Comparison of ENCODE assay signal across 7 mouse cellular contexts in the genomic region with DNA sequence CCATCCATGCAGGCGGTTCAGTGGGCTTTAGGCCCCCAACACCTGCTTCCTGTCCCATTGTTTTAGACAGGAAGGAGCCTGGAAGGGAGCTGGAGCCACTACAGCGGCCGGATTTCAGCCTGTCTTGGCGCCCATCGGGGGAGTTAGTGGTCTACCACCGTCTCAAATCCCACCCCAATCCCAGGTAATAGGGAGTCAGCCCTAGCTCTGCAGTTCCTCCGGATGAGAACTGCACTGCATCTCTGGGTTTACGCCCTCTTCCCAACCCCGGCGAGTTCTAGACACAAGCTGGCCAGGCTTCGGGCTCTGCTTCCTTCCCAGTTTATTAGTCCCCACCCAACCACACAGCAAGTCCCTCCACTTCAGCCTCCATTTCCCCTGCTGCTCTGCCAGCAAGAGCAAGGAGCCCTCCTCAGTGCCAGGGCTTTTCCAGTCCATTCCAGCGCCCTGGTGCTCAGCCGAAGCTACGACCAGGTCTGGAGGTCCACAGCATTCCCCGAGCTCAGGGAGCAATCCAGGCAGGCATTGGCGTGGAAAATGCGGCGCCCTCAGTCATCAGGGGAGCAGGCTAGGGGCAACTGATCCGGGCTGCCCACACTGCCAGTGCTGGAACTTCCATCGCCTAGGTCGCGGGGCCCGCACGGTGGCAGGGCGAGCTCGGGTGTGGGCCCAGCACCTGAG. TPM values are rescaled to one million over a fixed set of nuclear protein-coding genes. Genes with fewer than 3 reads are reported as not detected.
A peak's percentile ranks its signal among the peaks of the same experiment; 100 is the strongest.
DNase-seq lines count a peak whose midpoint lies in the region; ATAC-seq and TF ChIP-seq lines count a peak whose summit lies in the region.

No protein-coding gene starts in this region.

- H3K4me3 ChIP-seq in bone marrow, adult 2 months (replicated peaks; ENCODE audit: control insufficient read depth, low read depth, low read length) = peak overlapping the region; percentile 61
- peak overlapping the region; percentile 82 for H3K4me3 ChIP-seq in embryonic facial prominence, embryonic 14.5 days (ENCODE audit: low read depth, low read length)
- H3K4me3 ChIP-seq in hindbrain, embryonic 10.5 days = peak overlapping the region; percentile 92
- peak overlapping the region; percentile 87 for H3K4me3 ChIP-seq in liver, adult 2 months (ENCODE audit: insufficient read depth, low read depth, low read length)

- no peak for TF ChIP-seq CTCF in bone marrow, adult 2 months (IDR thresholded peaks at IDR 0.05; ENCODE audit: control insufficient read depth, insufficient read depth, low read length)
- no peak for TF ChIP-seq CTCF in liver, adult 2 months (IDR thresholded peaks at IDR 0.05; ENCODE audit: low read depth, low read length)

- peaks cover 9% of the 10 kb centered on the region for H3K36me3 ChIP-seq in embryonic facial prominence, embryonic 14.5 days (ENCODE audit: control insufficient read depth, insufficient read depth, low read length)
- H3K36me3 ChIP-seq in hindbrain, embryonic 10.5 days = peaks cover 16% of the 10 kb centered on the region
- H3K36me3 ChIP-seq in liver, adult 2 months (ENCODE audit: control insufficient read depth, insufficient read depth, low read length) = no peaks in the 10 kb centered on the region

- H3K79me2 ChIP-seq in liver, adult 2 months (ENCODE audit: control insufficient read depth, insufficient read depth, low read length) = peaks cover 15% of the 10 kb centered on the region; the same call in 1 of the 2 replicates

- peak; percentile 29 for DNase-seq in embryonic facial prominence, embryonic 14.5 days (ENCODE audit: low spot score)
- DNase-seq in hindbrain, embryonic 10.5 days (ENCODE audit: low spot score) = no peak
- DNase-seq in liver, adult 2 months (ENCODE audit: extremely low read depth, low read depth, low spot score) = no peak
- DNase-seq in neural tube, embryonic 10.5 days (ENCODE audit: extremely low spot score, low spot score) = peak; percentile 24
- DNase-seq in cerebellum, adult 18-20 months = no peak
- DNase-seq in gastrocnemius, postnatal 14 days = no peak

- H3K4me2 ChIP-seq in embryonic facial prominence, embryonic 14.5 days (ENCODE audit: low read depth, low read length) = peak overlapping the region; percentile 100

- H3K27me3 ChIP-seq in embryonic facial prominence, embryonic 14.5 days (replicated peaks; ENCODE audit: control insufficient read depth, insufficient read depth, low read length) = no peaks in the 10 kb centered on the region
- peaks cover 27% of the 10 kb centered on the region for H3K27me3 ChIP-seq in hindbrain, embryonic 10.5 days (ENCODE audit: insufficient read depth, poor library complexity, severe bottlenecking)
- no peaks in the 10 kb centered on the region for H3K27me3 ChIP-seq in liver, adult 2 months (ENCODE audit: control insufficient read depth, insufficient read depth, low read length)

- intact Hi-C loops in gastrocnemius, postnatal 14 days (cut with DNase I; ENCODE audit: low total_unique reads) = no loop called here

- no peak for TF ChIP-seq POLR2A in bone marrow, adult 2 months (IDR thresholded peaks at IDR 0.05; ENCODE audit: borderline replicate concordance, control insufficient read depth, low read depth, low read length)
- no peak for TF ChIP-seq POLR2A in liver, adult 2 months (IDR thresholded peaks at IDR 0.05; ENCODE audit: extremely low read depth, insufficient read depth, low read length)

- H3K9ac ChIP-seq in embryonic facial prominence, embryonic 14.5 days (ENCODE audit: low read depth, low read length) = peak overlapping the region; percentile 76
- H3K9ac ChIP-seq in liver, adult 2 months (ENCODE audit: low read depth, low read length) = peak overlapping the region; percentile 93

- H3K9me3 ChIP-seq in embryonic facial prominence, embryonic 14.5 days (ENCODE audit: control insufficient read depth, low read length) = no peaks in the 10 kb centered on the region
- H3K9me3 ChIP-seq in hindbrain, embryonic 10.5 days = no peaks in the 10 kb centered on the region

- no peak for ATAC-seq in embryonic facial prominence, embryonic 14.5 days (ENCODE audit: low read depth)

- WGBS in bone marrow, adult 2 months = 1% methylated on average over 26 of the region's 26 CpGs
- 3% methylated on average over 22 of the region's 26 CpGs for WGBS in embryonic facial prominence, embryonic 14.5 days
- 4% methylated on average over 26 of the region's 26 CpGs for WGBS in hindbrain, embryonic 10.5 days
- WGBS in liver, adult 2 months = 16% methylated on average over 26 of the region's 26 CpGs

- peak overlapping the region; percentile 86 for H3K27ac ChIP-seq in bone marrow, adult 2 months (ENCODE audit: control insufficient read depth, insufficient read depth, low read depth, low read length, poor library complexity)
- H3K27ac ChIP-seq in embryonic facial prominence, embryonic 14.5 days (replicated peaks; ENCODE audit: low read depth, low read length) = peak overlapping the region; percentile 87
- peak overlapping the region; percentile 93 for H3K27ac ChIP-seq in hindbrain, embryonic 10.5 days
- H3K27ac ChIP-seq in liver, adult 2 months (replicated peaks; ENCODE audit: insufficient read depth, low read depth, low read length) = peak overlapping the region; percentile 86

- peaks cover 1% of the 10 kb centered on the region; the same call in 1 of the 2 replicates for H3K4me1 ChIP-seq in bone marrow, adult 2 months (ENCODE audit: control insufficient read depth, insufficient read depth, low read length)
- H3K4me1 ChIP-seq in embryonic facial prominence, embryonic 14.5 days (ENCODE audit: control insufficient read depth, insufficient read depth, low read length) = peaks cover 23% of the 10 kb centered on the region
- H3K4me1 ChIP-seq in hindbrain, embryonic 10.5 days (replicated peaks) = peaks cover 52% of the 10 kb centered on the region
- H3K4me1 ChIP-seq in liver, adult 2 months (ENCODE audit: control insufficient read depth, insufficient read depth, low read length) = peaks cover 8% of the 10 kb centered on the region

RNA-seq across cellular contexts. Expression of a gene that starts 1.3 kb away (rescaled TPM):
- polyA plus RNA-seq in bone marrow, adult 2 months (2011; ENCODE audit: insufficient read depth, insufficient read length, low replicate concordance, missing spikeins) = 4.3 and 8.0 TPM in 2 replicates
- polyA plus RNA-seq in embryonic facial prominence, embryonic 14.5 days (2014; fragmentation: Nextera tagmentation; extraction: Ambion mirVana) = 5.7 and 6.1 TPM in 2 replicates
- polyA plus RNA-seq in hindbrain, embryonic 10.5 days (2016; fragmentation: Nextera tagmentation; extraction: Ambion mirVana) = 6.9 and 8.6 TPM in 2 replicates
- 2.7 and 3.3 TPM in 2 replicates for total RNA-seq in liver, adult 2 months (2014; rRNA removed)
- 2.4 and 2.6 TPM in 2 replicates for polyA plus RNA-seq in liver, adult 2 months (2012; rRNA removed)
- total RNA-seq in gastrocnemius, postnatal 14 days (2021) = 1 to 10 TPM; 6.4 to 7.2 TPM

RNA-seq across cellular contexts. Expression of a gene that starts 4.0 kb away (rescaled TPM):
- 76.0 and 88.6 TPM in 2 replicates for polyA plus RNA-seq in bone marrow, adult 2 months (2011; ENCODE audit: insufficient read depth, insufficient read length, low replicate concordance, missing spikeins)
- polyA plus RNA-seq in embryonic facial prominence, embryonic 14.5 days (2014; fragmentation: Nextera tagmentation; extraction: Ambion mirVana) = 75.0 and 99.0 TPM in 2 replicates
- 99.5 and 122 TPM in 2 replicates for polyA plus RNA-seq in hindbrain, embryonic 10.5 days (2016; fragmentation: Nextera tagmentation; extraction: Ambion mirVana)
- 25.8 and 32.0 TPM in 2 replicates for total RNA-seq in liver, adult 2 months (2014; rRNA removed)
- 38.5 and 46.6 TPM in 2 replicates for polyA plus RNA-seq in liver, adult 2 months (2012; rRNA removed)
- total RNA-seq in gastrocnemius, postnatal 14 days (2021) = 10 to 100 TPM; 42.0 to 44.8 TPM

RNA-seq across cellular contexts. Expression of a gene that starts 9.0 kb away (rescaled TPM):
- polyA plus RNA-seq in bone marrow, adult 2 months (2011; ENCODE audit: insufficient read depth, insufficient read length, low replicate concordance, missing spikeins) = not detected in 2 replicates
- not detected in 2 replicates for polyA plus RNA-seq in embryonic facial prominence, embryonic 14.5 days (2014; fragmentation: Nextera tagmentation; extraction: Ambion mirVana)
- not detected in 2 replicates for polyA plus RNA-seq in hindbrain, embryonic 10.5 days (2016; fragmentation: Nextera tagmentation; extraction: Ambion mirVana)
- total RNA-seq in liver, adult 2 months (2014; rRNA removed) = not detected in 2 replicates
- not detected in 2 replicates for polyA plus RNA-seq in liver, adult 2 months (2012; rRNA removed)
- total RNA-seq in gastrocnemius, postnatal 14 days (2021) = not detected

RNA-seq across cellular contexts. Expression of a gene that starts 11.9 kb away (rescaled TPM):
- 9.5 and 20.6 TPM in 2 replicates for polyA plus RNA-seq in bone marrow, adult 2 months (2011; ENCODE audit: insufficient read depth, insufficient read length, low replicate concordance, missing spikeins)
- 0.85 and 1.5 TPM in 2 replicates for polyA plus RNA-seq in embryonic facial prominence, embryonic 14.5 days (2014; fragmentation: Nextera tagmentation; extraction: Ambion mirVana)
- 2.0 and 3.0 TPM in 2 replicates for polyA plus RNA-seq in hindbrain, embryonic 10.5 days (2016; fragmentation: Nextera tagmentation; extraction: Ambion mirVana)
- 0.37 and 0.40 TPM in 2 replicates for total RNA-seq in liver, adult 2 months (2014; rRNA removed)
- polyA plus RNA-seq in liver, adult 2 months (2012; rRNA removed) = 1.1 and 1.5 TPM in 2 replicates
- total RNA-seq in gastrocnemius, postnatal 14 days (2021) = not detected

RNA-seq across cellular contexts. Expression of a gene that starts 17.4 kb away (rescaled TPM):
- 229 and 236 TPM in 2 replicates for polyA plus RNA-seq in bone marrow, adult 2 months (2011; ENCODE audit: insufficient read depth, insufficient read length, low replicate concordance, missing spikeins)
- 175 and 190 TPM in 2 replicates for polyA plus RNA-seq in embryonic facial prominence, embryonic 14.5 days (2014; fragmentation: Nextera tagmentation; extraction: Ambion mirVana)
- polyA plus RNA-seq in hindbrain, embryonic 10.5 days (2016; fragmentation: Nextera tagmentation; extraction: Ambion mirVana) = 62.7 and 71.3 TPM in 2 replicates
- total RNA-seq in liver, adult 2 months (2014; rRNA removed) = 4.0 and 4.3 TPM in 2 replicates
- 7.7 and 8.5 TPM in 2 replicates for polyA plus RNA-seq in liver, adult 2 months (2012; rRNA removed)
- total RNA-seq in gastrocnemius, postnatal 14 days (2021) = 10 to 100 TPM; 14.8 to 21.3 TPM

Comparison
In these comparisons a context has a peak if more than half of its experiments do, and no peak if none do; other contexts are left out.
1. DNase-seq: peak in embryonic facial prominence, embryonic 14.5 days (single experiment) and neural tube, embryonic 10.5 days (single experiment); none in hindbrain, embryonic 10.5 days (single experiment), liver, adult 2 months (single experiment), cerebellum, adult 18-20 months (0 of 2) and gastrocnemius, postnatal 14 days (single experiment).
2. Peak in every context shown above with its lines, with median percentiles within 50 percentile points of each other: H3K27ac ChIP-seq and H3K4me3 ChIP-seq.